Mouse (Mus musculus) Patski (cell line): ENCODE measurements around the gene Stx1a. TPM values are rescaled to one million over a fixed set of nuclear protein-coding genes. Genes with fewer than 3 reads are reported as not detected.

Experiments
- ATAC-seq: fragments of 100-300 bp; one replicate; pipeline ENCODE4 v1.8.0; 2021
- CTCF ChIA-PET: fragments of 350-600 bp; sonication (Branson Sonifier 250); formaldehyde crosslinking; loops from one replicate; lab custom pipeline; 2022; ENCODE audit warnings: inconsistent platforms; lab: Charles Lee
- POLR2A ChIA-PET: fragments of 350-600 bp; sonication (Branson Sonifier 250); formaldehyde crosslinking; loops from one replicate; lab custom pipeline; 2022; ENCODE audit warnings: antibody characterized with exemption, inconsistent platforms; lab: Charles Lee
- DNase-seq: peaks from one replicate; pipeline ENCODE4 v3.0.0-alpha.2; 2011; ENCODE audit warnings: low read depth, low spot score
- H3K27me3 ChIP-seq: fragments of 371-371 bp; one replicate; pipeline ENCODE4 v1.5.1; 2021
- CTCF ChIP-seq: fragments of 100-300 bp; IDR thresholded peaks from one replicate; pipeline ENCODE4 v1.5.1; 2021
- in situ Hi-C: fragments of 300-500 bp; cut with MboI; formaldehyde crosslinking; loops from 3 replicates; pipeline ENCODE4 v1.11.1; 2018; ENCODE audit warnings: low pct_unique_long_range_greater_than_20kb, mixed read lengths
- polyA plus RNA-seq: library from polyadenylated mRNA; unstranded; gene quantifications from one replicate; pipeline ENCODE4 v1.2.3, GENCODE M21; 2021

Gene Stx1a
- polyA plus RNA-seq, result 12.0 TPM

- DNase-seq, result no peak
- in situ Hi-C loops, result loop anchor here (5.0 kb wide), 1 partner anchor 49 kb away; no protein-coding TSS in a partner anchor
- ATAC-seq, result peak; percentile 69
- no peak for TF ChIP-seq CTCF
- POLR2A ChIA-PET, result interaction anchor here (0.6 to 0.9 kb wide), 2 partner anchors 38 to 41 kb away, joined by 3 read pairs; no protein-coding TSS in a partner anchor
- CTCF ChIA-PET, result interaction anchor here (1.3 to 3.4 kb wide), 5 partner anchors 8 to 116 kb away, joined by 3 to 16 read pairs (median 5); no protein-coding TSS in a partner anchor
- H3K27me3 ChIP-seq, result no peaks in the 10 kb centered on the region
Observed at GRCm38 (mm10) chr5:135023344-135024173, at the start of gene Stx1a. Stx1a (plus strand) TSS chr5:135023482.

- ChIA-PET POLR2A (interaction anchor here (0.5 kb wide), 1 partner anchor 102 kb away, joined by 3 read pairs; no protein-coding TSS in a partner anchor), CTCF (interaction anchor here (0.6 to 1.0 kb wide), 2 partner anchors 8 to 66 kb away, joined by 3 to 5 read pairs; no protein-coding TSS in a partner anchor)
- H3K27me3 ChIP-seq, result no peaks in the 10 kb centered on the region
- in situ Hi-C loops, result no loop called here
- no peak for ATAC-seq
- no peak for DNase-seq
- TF ChIP-seq CTCF, result no peak
Observed at GRCm38 (mm10) chr5:134973526-134973925, 49.8 kb upstream of the Stx1a start.

- in situ Hi-C loops, result no loop called here
- DNase-seq (no peak), ATAC-seq (no peak)
Observed at GRCm38 (mm10) chr5:134974294-134974693, 49.0 kb upstream of the Stx1a start.

GRCm38 (mm10) chr5:134974921-134975320 is 48.4 kb upstream of the Stx1a start:
- no peak for TF ChIP-seq CTCF
- ATAC-seq (no peak), DNase-seq (no peak)
- CTCF ChIA-PET, result interaction anchor here (3.1 kb wide), 1 partner anchor 68 kb away, joined by 8 read pairs; the partner anchor contains the start of gene Tmem270
- POLR2A ChIA-PET, result no interaction called here
- H3K27me3 ChIP-seq, result no peaks in the 10 kb centered on the region
- in situ Hi-C loops, result no loop called here

More at GRCm38 (mm10) chr5:134974294-134974693, 49.0 kb upstream of the Stx1a start:
- ChIA-PET POLR2A (no interaction called here), CTCF (interaction anchor here (0.6 to 3.1 kb wide), 2 partner anchors 8 to 67 kb away, joined by 3 to 8 read pairs; partner anchors contain the start of gene Tmem270)
- TF ChIP-seq CTCF, result no peak
- H3K27me3 ChIP-seq, result no peaks in the 10 kb centered on the region

GRCm38 (mm10) chr5:134976164-134976563 is 47.1 kb upstream of the Stx1a start:
- POLR2A ChIA-PET, result no interaction called here
- H3K27me3 ChIP-seq, result no peaks in the 10 kb centered on the region
- CTCF ChIA-PET, result interaction anchor here (3.1 kb wide), 1 partner anchor 69 kb away, joined by 8 read pairs; the partner anchor contains the start of gene Tmem270
- ATAC-seq, result no peak
- no peak for TF ChIP-seq CTCF
- in situ Hi-C loops, result no loop called here
- DNase-seq, result no peak

- ATAC-seq, result no peak
- H3K27me3 ChIP-seq, result no peaks in the 10 kb centered on the region
- in situ Hi-C loops, result no loop called here
- TF ChIP-seq CTCF, result no peak
- no peak for DNase-seq
- CTCF ChIA-PET, result interaction anchor here (3.1 kb wide), 1 partner anchor 70 kb away, joined by 8 read pairs; the partner anchor contains the start of gene Tmem270
- POLR2A ChIA-PET, result no interaction called here
Observed at GRCm38 (mm10) chr5:134976577-134977250, 46.6 kb upstream of the Stx1a start.

GRCm38 (mm10) chr5:134977837-134978236 is 45.4 kb upstream of the Stx1a start:
- in situ Hi-C loops, result no loop called here
- no peaks in the 10 kb centered on the region for H3K27me3 ChIP-seq
- DNase-seq (no peak), ATAC-seq (no peak)
- CTCF ChIA-PET, result interaction anchor here (1.5 kb wide), 1 partner anchor 71 kb away, joined by 4 read pairs; the partner anchor contains the start of gene Tmem270
- TF ChIP-seq CTCF, result no peak
- POLR2A ChIA-PET, result no interaction called here

GRCm38 (mm10) chr5:134981149-134981548 is 42.1 kb upstream of the Stx1a start:
- DNase-seq, result no peak
- POLR2A ChIA-PET, result no interaction called here
- no peak for TF ChIP-seq CTCF
- in situ Hi-C loops, result no loop called here
- H3K27me3 ChIP-seq, result no peaks in the 10 kb centered on the region
- CTCF ChIA-PET, result no interaction called here
- no peak for ATAC-seq

GRCm38 (mm10) chr5:134983111-134983510 is 40.2 kb upstream of the Stx1a start:
- POLR2A ChIA-PET, result no interaction called here
- DNase-seq (no peak), ATAC-seq (no peak)
- in situ Hi-C loops, result no loop called here
- CTCF ChIA-PET, result no interaction called here
- H3K27me3 ChIP-seq, result peaks cover 5% of the 10 kb centered on the region
- no peak for TF ChIP-seq CTCF

- no peak for TF ChIP-seq CTCF
- no peak for DNase-seq
- in situ Hi-C loops, result no loop called here
- ChIA-PET POLR2A (interaction anchor here (0.6 kb wide), 1 partner anchor 118 kb away, joined by 3 read pairs; no protein-coding TSS in a partner anchor), CTCF (no interaction called here)
- ATAC-seq, result no peak
- peaks cover 5% of the 10 kb centered on the region for H3K27me3 ChIP-seq
Observed at GRCm38 (mm10) chr5:134983771-134984170, 39.5 kb upstream of the Stx1a start.
